Mouse (Mus musculus) thymus, postnatal 36 days (tissue): Measurements from ENCODE around the gene Efna3.

Source experiments
- DNase-seq, 2 experiments: peaks; one replicate each; pipeline ENCODE4 v3.0.0; 2022; ENCODE audit warnings: mixed read lengths in 2 of 2

Gene Efna3

GRCm38 (mm10) chr3:89282291-89282643 lies 40.5 kb downstream of the Efna3 start:
- DNase-seq, result no peak

DNA sequence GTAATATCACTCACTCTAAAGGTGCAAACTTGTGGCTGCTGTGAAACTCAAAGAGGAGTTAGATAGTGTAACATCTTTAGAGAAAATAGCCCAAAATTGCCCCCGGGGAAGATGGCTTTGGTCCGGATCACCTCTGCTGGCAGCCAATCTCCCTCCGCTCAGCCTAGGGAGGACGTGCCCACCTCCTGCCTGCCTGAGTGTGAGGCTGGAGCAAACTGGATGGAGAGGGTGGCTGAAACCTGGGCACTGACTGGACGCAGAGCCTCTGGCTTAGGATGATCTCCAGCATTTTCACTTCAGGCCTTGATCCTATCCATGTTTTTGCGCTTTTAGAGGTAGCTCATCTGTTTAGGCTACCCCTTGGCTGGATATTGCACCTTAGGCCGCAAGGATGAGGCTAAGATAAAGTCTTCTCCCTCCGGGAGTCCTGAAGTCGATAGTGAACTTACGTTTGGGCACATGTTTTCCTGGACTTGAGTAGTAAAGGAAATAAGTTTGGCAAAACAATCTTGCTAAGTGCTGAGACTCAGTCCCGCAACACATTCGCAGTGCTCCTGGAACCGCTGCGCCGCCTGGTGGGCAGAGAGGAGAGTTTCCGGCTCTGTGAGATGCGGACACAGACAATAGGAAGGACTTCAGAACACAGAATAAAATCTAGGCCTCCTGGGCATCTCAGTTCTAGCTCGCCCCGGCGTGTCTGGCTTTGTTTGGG lies 41.0 kb downstream of the Efna3 start:
- DNase-seq, result peak; percentile 78 to 79

DNA sequence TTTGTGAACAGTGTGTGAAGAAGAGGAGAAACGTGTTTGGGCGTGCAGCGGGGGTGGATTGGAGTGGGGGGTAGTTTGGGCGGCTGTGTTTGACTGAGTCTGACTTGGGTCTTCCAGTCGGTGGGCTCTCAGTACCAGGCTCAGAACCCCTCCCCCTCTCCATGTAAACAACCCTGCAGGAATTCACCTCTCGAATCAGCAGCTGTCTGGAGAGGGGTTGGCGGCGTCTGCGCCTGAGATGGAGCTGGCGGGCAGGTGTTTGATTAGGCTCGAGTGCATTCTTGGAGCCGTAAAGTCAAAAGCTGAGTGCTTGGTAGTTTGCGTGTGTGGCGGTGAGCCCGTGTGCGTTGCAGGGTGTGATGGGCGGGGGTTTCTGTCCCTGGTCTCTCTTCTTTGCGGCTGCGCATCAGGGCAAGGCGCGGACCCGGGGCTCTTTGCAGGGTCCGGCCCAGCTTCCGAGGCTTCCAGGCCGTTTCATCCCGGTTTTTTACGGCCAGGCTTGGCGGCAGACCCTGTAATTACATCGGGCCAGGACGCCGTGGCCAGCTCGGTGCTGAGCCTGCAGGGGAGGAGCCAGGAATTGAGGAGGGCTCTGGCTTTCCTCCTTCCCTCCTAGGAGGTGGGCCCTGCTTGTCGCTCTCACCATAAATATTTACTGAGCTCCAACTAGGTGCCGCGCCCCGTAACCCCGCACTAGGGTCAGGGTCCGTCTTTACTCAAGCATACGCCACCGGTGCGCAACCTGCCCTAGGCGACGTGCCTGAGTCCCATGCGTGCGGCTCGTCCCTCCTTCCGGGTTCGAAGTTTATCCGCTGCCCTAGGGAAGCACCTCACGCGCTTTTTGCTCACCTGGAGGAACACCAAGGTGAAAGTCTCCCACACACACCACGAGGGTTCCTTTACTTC lies 41.9 kb downstream of the Efna3 start, which contains the start of gene Efna1:
Gene Efna1, minus strand, starts transcription at position 537 of the 906 bp plus-strand sequence.
- no peak for DNase-seq

DNA sequence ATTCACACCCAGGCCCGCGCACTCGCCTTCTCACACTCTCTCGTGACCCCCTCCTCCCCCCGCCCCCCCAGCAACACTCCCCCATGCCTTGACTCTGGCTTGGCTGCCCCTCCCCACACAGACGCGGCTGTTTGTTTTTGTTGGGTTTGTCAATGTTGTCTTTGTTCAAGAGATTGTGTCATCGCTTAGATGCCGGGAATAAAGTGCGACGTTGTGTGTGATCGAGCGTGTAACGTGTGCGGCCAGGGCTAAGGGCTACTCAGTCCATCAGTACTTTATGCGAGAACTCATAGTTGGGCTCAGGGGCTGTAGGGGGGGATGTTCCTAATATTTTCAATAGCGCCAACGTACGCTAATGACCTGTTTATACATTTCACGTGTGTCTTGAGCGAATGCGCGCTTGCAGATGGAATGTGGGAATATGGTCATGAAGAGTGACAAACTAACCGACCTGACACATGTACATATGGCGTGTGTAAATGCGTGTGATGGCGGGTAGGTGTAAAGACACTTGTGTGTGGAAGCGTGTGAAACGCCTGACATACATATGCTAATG lies 42.6 kb downstream of the Efna3 start:
- no peak for DNase-seq

DNA sequence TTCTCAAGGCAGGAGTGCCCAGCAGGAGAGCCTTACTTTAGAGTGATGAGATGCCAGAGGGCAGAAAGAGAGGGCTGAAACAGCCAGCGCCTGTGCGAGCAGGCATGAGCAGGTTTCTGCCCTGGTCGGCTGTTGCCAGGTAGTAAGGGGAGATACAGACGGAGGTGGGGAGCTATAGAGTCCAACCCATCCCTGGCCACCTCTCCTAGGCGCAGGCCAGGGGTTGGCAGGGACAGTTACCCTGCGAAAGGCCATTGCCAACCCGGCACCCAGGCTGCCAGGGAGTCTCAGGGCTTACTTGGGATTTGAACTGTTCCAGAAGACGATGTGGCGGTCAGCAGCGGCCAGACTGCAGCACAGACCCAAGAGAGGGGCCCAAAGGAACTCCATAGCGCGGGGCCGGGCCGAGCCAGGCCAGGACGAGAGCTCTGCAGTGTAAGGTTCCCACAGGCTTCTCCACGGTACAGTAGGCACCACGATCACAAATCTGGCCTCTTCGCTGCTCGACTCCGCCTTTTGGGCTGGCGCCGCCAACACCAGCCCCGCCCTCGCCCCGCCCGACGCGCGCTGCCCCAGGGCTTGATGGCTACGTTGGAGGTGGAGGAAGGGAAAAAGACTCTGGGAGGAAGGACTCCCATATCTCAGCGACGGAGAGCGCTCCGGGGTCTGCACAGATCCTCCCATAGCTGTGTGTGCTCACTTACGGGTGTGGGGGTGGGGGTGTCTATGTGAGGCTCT lies 43.4 kb downstream of the Efna3 start:
- peak in 1 of 2 experiments; percentile 24 for DNase-seq

DNA sequence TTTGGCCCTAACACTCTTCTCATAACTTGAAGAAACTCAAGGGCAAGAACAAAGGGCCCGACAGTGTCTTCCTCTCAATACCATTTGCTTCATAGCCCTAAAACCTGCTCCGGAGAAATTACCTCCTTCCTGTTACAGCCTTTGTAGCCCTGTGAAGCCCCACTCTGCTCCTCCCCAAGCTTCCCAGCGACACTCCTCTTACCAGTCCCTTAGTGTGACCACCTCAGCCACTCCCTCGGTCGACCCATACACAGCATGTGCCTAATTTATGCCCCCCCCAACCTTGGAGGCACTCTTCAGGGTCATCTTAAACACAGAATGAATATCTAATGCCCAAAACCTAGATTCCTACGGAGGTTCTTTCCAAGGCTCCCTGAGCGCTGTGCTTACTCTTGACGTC lies 44.1 kb downstream of the Efna3 start:
- no peak for DNase-seq

DNA sequence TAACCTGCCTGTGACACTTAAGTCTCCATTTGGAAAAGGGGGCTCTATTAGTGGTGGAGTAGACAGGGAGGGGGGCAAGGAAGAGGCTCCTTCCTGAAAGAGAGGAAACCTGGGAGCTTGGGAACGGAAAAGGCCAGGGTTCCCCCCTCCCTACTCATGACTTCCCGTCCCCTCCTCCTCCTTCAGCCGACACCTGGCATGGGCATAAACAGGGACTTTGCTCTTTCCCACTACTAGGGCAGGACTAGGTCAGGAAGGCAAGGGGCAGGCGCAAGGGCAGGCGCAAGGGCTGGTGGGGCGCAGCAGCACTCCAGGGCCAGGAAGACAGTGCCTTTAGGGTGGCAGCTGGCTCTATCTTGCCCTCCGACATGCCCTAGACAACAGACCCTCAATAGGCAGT lies 44.7 kb downstream of the Efna3 start:
- no peak for DNase-seq

- DNase-seq, result no peak
These were observed 45.3 kb downstream of the Efna3 start for GRCm38 (mm10) chr3:89277281-89278021.

DNA sequence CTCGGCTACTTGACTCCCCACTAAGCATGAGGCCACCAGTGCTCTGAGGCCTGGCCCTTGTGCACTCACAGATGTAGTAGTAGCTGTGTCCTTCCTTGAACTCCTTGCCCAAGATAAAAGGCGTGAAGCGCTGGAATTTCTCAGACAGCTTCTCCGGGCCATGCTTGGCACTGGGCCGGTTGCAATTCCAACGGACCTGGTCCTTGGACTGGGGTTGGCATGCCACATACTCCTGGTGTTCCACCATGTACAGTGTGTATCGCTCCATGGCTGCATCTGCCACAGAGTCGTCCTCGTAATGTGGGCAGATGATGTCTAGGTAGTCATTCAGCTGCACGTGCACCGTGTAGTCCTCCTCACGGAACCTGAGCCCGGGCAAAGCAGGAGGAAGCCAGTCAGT lies 46.7 kb downstream of the Efna3 start:
- DNase-seq, result no peak

GRCm38 (mm10) chr3:89271760-89272159 lies 51.0 kb downstream of the Efna3 start:
- no peak for DNase-seq

DNA sequence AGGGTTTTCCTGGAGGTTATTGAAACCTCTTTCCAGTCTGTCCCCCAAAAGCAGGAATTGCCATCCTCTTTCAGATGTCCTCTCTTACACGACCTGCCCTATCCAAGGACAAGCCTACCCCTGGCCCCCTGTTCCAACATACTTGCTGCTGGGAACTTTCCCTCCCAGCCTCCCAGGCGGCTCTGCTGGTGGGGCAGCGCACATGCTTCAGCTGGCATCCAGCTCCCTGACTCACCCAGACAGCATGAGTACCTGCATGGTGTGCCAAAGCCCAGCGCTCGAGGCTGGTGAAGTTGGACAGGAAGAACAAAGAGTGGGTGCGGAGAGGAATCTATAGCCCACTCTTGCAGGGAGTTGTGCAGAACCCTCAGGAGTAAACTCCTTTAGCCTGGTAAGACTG lies 51.9 kb downstream of the Efna3 start:
- no peak for DNase-seq

- peak; percentile 84 to 87 for DNase-seq
These were observed 52.6 kb downstream of the Efna3 start, which contains the start of gene Slc50a1 for GRCm38 (mm10) chr3:89270051-89270755. Slc50a1 (minus strand) TSS chr3:89270570.

DNA sequence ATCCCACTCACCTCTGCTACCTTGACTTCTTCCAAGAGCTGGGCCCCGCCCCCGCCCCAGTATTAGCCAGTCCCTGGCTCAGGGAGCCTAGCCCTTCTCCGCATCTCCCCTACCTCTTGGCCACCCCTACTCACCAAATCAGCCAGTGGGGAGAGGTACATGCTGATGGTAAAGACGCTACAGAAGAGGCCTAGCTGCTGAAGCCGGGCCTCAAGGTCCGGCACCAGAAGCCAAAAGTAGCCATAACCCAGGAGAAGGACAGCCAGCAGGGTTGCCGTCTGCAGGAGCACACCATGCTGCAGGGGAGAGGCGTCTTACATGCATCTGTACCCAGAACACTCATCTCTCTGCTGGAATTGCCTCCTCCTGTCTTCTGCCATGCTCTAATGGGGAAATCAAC lies 53.8 kb downstream of the Efna3 start:
- no peak for DNase-seq

GRCm38 (mm10) chr3:89266439-89266893 lies 56.3 kb downstream of the Efna3 start:
- peak; percentile 72 to 82 for DNase-seq
